Mouse (Mus musculus) neutrophil, adult 5-6 weeks (primary cell): ENCODE results near the gene Skint4. TPM values are rescaled to one million over a fixed set of nuclear protein-coding genes. Genes with fewer than 3 reads are reported as not detected.

Experiments used
- ATAC-seq: fragments of 151-379, 151-347 bp; 2 replicates; pipeline ENCODE4 v1.8.0; 2017; ENCODE audit warnings: mild to moderate bottlenecking, moderate TSS enrichment; ENCODE audit not compliant: insufficient number of reproducible peaks, poor library complexity, low FRiP score, severe bottlenecking; ENCODE audit errors: extremely low read depth
- total RNA-seq: library from RNA; stranded (forward); fragments of 200-1000 nt; gene quantifications from 2 replicates; pipeline ENCODE4 v1.2.3, GENCODE M21; 2017

Gene Skint4
- total RNA-seq, result not detected in 2 replicates

DNA sequence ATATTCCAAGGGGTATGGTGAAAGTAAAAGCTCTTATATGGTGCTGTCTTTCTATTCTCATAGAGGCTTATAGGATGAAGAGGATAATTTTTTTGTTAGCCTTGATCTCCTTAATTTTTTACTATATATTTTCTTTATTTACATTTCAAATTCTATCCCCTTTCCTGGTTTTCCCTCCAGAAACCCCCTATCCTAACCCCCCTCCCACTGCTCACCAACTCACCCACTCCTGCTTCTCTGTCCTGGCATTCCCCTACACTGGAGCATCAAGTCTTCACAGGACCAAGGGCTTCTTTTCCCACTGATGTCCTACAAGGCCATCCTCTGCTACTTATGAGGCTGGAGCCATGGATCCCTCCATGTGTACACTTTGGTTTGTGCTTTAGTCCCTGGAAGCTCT is at the start of gene Skint4:
Skint4 (plus strand) TSS at position 301 of the 400 bp plus-strand sequence.
- ATAC-seq, result no peak

Other genes starting within 250 kb of the Skint4 start
- gene Slc5a9, start 169.1 kb upstream of the Skint4 start, total RNA-seq, result not detected in 2 replicates
- not detected in 2 replicates for gene Skint8, start 152.6 kb upstream of the Skint4 start, total RNA-seq
- not detected in 2 replicates for gene Skint7, start 99.1 kb upstream of the Skint4 start, total RNA-seq
- gene Skint1, start 65.7 kb upstream of the Skint4 start, total RNA-seq, result not detected in 2 replicates
- gene Skint3, start 160.2 kb downstream of the Skint4 start, total RNA-seq, result 12.9 and 14.5 TPM in 2 replicates